Mouse (Mus musculus): Measurements from ENCODE around the gene Nmt2. TPM values are rescaled to one million over a fixed set of nuclear protein-coding genes. Genes with fewer than 3 reads are reported as not detected.

The Nmt2 gene
- polyA plus RNA-seq (2012; rRNA removed) = 52.5 and 53.3 TPM in 2 replicates

DNA sequence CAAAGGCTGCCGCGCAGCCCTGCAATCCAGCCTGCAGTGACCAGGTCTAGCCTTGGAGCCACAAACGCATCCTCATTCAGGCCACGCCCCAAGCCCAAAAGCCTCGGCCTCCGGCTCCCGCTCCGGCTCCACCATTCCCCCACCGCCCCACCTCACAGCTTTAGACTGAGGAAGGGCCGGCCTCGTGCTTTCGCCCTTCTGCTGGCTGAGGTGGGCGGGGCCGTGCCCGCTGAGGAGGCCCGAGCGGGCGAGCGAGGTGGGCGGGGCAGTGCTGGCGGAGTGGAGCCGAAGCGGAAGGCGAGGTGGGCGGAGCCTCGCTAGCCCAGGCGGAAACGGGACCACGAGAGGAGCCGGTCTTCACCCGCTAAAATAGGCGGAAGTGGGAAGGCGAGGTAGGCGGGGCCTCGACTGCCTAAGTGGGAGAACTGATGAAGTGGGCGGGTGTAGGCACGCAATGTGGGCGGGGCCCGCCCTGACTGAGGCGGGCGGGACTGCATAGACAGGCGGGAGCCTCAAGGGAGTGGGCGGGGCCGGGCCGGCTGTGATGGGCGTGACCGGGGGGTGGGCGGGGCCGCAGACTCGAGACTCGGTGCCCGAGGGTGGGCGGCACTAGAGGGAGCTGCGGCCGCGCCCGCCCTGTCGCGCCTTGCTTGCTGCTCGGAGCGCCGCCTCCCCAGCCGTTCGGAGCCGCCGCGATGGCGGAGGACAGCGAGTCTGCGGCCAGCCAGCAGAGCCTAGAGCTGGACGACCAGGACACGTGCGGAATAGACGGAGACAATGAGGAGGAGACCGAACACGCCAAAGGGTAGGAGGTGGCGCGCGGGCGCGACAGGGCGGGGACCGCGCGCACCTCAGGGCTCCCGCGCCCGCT lies at the start of gene Nmt2:
TSS of gene Nmt2 (plus strand) at position 611 of the 871 bp plus-strand sequence.
- peak within 1 kb of the TSS; percentile 94 for H3K27ac ChIP-seq (ENCODE audit: insufficient read depth, low read length)

DNA sequence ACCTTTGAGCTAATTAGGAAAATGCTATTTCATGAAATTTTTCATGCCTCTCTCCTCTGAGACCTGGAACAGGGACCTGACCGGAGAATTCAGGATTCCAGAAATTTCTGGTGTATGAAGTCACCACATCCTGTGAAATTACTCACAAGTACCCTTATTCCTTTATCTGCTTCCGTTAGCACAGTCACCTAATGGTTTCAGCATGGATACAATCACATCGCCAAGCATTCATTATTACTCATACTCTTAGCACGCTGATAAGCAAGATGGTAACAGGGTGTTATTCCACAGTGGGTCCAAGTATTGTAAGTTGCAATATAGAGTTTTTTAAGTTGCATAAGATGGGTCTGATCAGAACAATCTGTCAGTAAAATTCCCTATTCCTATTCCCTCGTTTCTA lies 44.8 kb upstream of the Nmt2 start:
- Histone ChIP-seq H3K4me3 (ENCODE audit: insufficient read depth, low read length) (no peak overlapping the region), H3K27ac (ENCODE audit: insufficient read depth, low read length) (no peak overlapping the region), H3K4me1 (ENCODE audit: control insufficient read depth, insufficient read depth, low read length) (no peaks in the 10 kb centered on the region)
- no peak for TF ChIP-seq POLR2A (IDR thresholded peaks at IDR 0.05; ENCODE audit: extremely low read depth, insufficient read depth, low read length)
- no peak for TF ChIP-seq CTCF (IDR thresholded peaks at IDR 0.05; ENCODE audit: extremely low read depth, insufficient read depth, low read length)

More for the DNA sequence above, at the start of gene Nmt2:
- Histone ChIP-seq H3K4me3 (ENCODE audit: insufficient read depth, low read length) (peak within 1 kb of the TSS; percentile 91), H3K4me1 (ENCODE audit: control insufficient read depth, insufficient read depth, low read length) (no peaks in the 10 kb centered on the region; the same call in 1 of the 2 replicates)
- TF ChIP-seq CTCF (IDR thresholded peaks at IDR 0.05; ENCODE audit: extremely low read depth, insufficient read depth, low read length) = no peak
- TF ChIP-seq POLR2A (IDR thresholded peaks at IDR 0.05; ENCODE audit: extremely low read depth, insufficient read depth, low read length) = peak; percentile 59

DNA sequence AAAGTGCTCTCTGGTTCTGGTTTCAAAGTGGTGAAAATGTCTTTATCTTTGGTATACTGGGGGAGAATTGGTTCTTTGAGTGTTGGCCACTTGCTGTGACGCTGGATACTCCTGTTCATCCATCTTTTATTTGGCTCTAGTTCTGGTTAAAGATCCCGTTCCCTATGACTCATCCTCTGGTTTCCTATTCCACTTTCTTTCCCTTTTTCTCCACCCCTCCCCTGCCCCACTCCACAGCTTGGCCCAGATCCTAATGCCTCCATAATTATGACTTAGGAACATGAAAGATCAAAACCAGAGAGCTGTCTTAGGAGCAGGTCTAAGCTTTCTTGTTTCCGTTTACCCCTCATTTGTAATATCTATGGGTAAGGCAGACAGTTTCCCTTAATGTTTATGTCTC lies 39.8 kb upstream of the Nmt2 start:
- Histone ChIP-seq H3K4me1 (ENCODE audit: control insufficient read depth, insufficient read depth, low read length) (no peaks in the 10 kb centered on the region), H3K27ac (ENCODE audit: insufficient read depth, low read length) (no peak overlapping the region), H3K4me3 (ENCODE audit: insufficient read depth, low read length) (no peak overlapping the region)
- TF ChIP-seq CTCF (IDR thresholded peaks at IDR 0.05; ENCODE audit: extremely low read depth, insufficient read depth, low read length) = no peak
- no peak for TF ChIP-seq POLR2A (IDR thresholded peaks at IDR 0.05; ENCODE audit: extremely low read depth, insufficient read depth, low read length)

DNA sequence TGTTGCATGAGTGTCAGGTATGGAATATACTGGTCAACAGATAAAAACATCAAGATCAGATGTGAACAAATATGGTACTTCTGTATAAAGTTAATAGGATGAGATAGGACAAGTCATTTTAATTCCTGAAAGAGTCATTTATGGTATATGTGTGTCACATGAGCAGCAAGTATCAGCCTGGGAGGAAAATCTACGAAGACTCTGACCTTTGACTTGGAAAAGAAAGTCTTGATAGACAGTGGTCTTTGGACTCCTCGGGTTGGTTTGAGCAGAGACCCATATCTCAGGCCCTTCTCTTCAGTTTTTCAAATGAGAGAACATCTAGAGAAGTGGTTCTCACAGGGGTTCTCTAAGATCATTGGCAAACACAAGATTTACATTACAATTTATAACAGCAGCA lies 32.7 kb upstream of the Nmt2 start:
- no peak overlapping the region for H3K27ac ChIP-seq (ENCODE audit: insufficient read depth, low read length)
- no peak for TF ChIP-seq CTCF (IDR thresholded peaks at IDR 0.05; ENCODE audit: extremely low read depth, insufficient read depth, low read length)
- no peak for TF ChIP-seq POLR2A (IDR thresholded peaks at IDR 0.05; ENCODE audit: extremely low read depth, insufficient read depth, low read length)
- no peak overlapping the region for H3K4me3 ChIP-seq (ENCODE audit: insufficient read depth, low read length)
- no peaks in the 10 kb centered on the region for H3K4me1 ChIP-seq (ENCODE audit: control insufficient read depth, insufficient read depth, low read length)

DNA sequence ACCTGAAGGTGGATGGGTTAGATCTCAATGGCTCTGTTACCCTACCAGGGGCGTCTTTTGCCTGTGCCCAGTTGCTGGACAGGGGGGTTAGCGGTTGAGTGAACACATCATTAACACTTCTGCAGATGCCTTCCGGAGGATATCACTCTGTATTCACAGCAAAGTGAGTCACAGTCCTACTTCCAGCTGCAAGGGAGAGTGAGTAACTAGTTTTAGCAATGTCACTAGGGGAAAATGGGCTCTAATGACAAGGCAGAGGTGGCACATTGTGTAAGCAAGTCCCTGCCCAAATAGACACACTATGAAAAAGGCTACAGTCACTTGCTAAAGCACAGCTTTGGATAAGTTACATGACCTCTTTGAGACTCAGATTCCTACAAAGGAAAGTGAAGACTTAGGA lies 17.5 kb upstream of the Nmt2 start:
- H3K4me3 ChIP-seq (ENCODE audit: insufficient read depth, low read length) = no peak overlapping the region
- no peaks in the 10 kb centered on the region for H3K4me1 ChIP-seq (ENCODE audit: control insufficient read depth, insufficient read depth, low read length)
- no peak overlapping the region for H3K27ac ChIP-seq (ENCODE audit: insufficient read depth, low read length)
- TF ChIP-seq CTCF (IDR thresholded peaks at IDR 0.05; ENCODE audit: extremely low read depth, insufficient read depth, low read length) (no peak), POLR2A (IDR thresholded peaks at IDR 0.05; ENCODE audit: extremely low read depth, insufficient read depth, low read length) (no peak)

DNA sequence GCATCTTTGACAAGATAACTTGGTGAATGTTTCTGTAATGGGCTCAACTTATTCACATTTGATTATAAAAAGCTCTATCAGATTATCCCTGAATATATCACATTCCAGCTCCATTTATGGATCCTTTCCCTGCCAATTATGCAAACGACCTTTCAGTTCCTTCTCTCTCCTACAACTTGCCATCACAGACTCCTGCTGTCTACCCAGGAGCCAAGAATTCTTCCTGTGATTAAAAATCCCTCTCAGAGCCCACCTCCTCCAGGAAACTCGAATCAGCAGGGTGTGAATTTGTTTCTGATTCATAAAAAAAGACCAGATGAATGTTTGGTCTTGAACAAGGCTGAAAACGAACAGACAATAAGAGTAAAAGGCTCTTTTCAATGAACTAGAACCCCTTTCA lies 16.1 kb upstream of the Nmt2 start:
- Histone ChIP-seq H3K4me1 (ENCODE audit: control insufficient read depth, insufficient read depth, low read length) (no peaks in the 10 kb centered on the region), H3K27ac (ENCODE audit: insufficient read depth, low read length) (no peak overlapping the region), H3K4me3 (ENCODE audit: insufficient read depth, low read length) (no peak overlapping the region)
- TF ChIP-seq CTCF (IDR thresholded peaks at IDR 0.05; ENCODE audit: extremely low read depth, insufficient read depth, low read length) (no peak), POLR2A (IDR thresholded peaks at IDR 0.05; ENCODE audit: extremely low read depth, insufficient read depth, low read length) (no peak)

DNA sequence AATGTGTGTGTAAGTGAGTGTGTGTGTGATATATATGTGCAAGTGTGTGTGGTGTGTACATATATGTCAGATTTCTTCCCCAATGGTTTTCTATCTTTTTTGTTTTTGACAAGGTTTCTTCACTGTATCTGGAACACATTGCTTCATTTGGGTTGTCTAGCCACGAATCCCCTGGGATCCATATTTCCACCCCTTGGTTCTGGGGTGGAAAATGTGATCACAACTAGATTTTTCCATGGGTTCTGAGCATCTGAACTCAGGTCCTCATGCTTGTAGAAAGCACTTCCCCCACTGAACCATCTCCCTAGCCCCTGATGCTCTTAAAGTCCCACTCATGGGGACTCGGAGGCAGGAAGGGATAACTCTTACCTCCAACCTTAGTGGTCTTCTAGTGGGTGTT lies 10.7 kb upstream of the Nmt2 start:
- no peak for TF ChIP-seq CTCF (IDR thresholded peaks at IDR 0.05; ENCODE audit: extremely low read depth, insufficient read depth, low read length)
- TF ChIP-seq POLR2A (IDR thresholded peaks at IDR 0.05; ENCODE audit: extremely low read depth, insufficient read depth, low read length) = no peak
- no peak overlapping the region for H3K27ac ChIP-seq (ENCODE audit: insufficient read depth, low read length)

DNA sequence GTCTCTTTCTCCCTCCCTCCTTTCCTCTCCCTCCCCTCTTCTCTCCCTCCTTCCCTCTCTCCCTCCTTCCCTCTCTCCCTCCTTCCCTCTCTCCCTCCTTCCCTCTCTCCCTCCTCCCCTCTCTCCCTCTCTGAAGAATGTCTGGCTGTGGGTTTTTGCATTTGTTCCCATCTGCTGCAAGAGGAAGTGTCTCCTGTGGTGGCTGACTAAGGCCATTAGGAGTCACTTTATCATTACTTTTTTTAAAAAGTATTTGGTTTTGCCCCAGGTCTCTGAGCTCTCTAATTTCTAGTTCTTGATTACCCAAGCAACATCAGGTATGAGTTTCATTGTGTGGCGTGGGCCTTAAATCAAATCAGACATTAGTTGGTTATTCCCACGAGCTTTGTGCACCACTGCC lies 7.9 kb upstream of the Nmt2 start:
- no peak overlapping the region for H3K27ac ChIP-seq (ENCODE audit: insufficient read depth, low read length)
- no peak for TF ChIP-seq CTCF (IDR thresholded peaks at IDR 0.05; ENCODE audit: extremely low read depth, insufficient read depth, low read length)
- no peak for TF ChIP-seq POLR2A (IDR thresholded peaks at IDR 0.05; ENCODE audit: extremely low read depth, insufficient read depth, low read length)
- no peak overlapping the region for H3K4me3 ChIP-seq (ENCODE audit: insufficient read depth, low read length)
- H3K4me1 ChIP-seq (ENCODE audit: control insufficient read depth, insufficient read depth, low read length) = no peaks in the 10 kb centered on the region

More for the DNA sequence above, 10.7 kb upstream of the Nmt2 start:
- H3K4me3 ChIP-seq (ENCODE audit: insufficient read depth, low read length) = no peak overlapping the region
- no peaks in the 10 kb centered on the region for H3K4me1 ChIP-seq (ENCODE audit: control insufficient read depth, insufficient read depth, low read length)

DNA sequence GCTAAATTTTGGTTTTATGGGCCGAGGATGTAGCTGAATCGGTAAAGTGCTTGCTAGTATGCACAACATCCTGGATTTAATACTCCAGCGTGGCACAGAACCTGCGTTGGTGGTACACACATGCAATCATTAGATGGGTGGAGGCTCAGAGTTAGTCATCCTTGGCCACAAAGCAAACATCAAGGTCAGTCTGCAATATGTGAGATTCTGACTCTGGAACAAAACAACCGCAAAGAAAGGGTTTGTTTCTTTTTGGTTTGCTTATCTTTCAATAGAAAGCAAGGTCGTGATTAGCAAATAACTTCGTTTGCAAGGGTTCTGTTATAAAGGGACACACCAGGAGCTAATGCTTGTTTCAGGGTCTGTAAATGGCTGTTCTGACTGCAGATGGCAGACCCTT lies 6.5 kb upstream of the Nmt2 start:
- no peak for TF ChIP-seq CTCF (IDR thresholded peaks at IDR 0.05; ENCODE audit: extremely low read depth, insufficient read depth, low read length)
- TF ChIP-seq POLR2A (IDR thresholded peaks at IDR 0.05; ENCODE audit: extremely low read depth, insufficient read depth, low read length) = no peak
- no peak overlapping the region for H3K4me3 ChIP-seq (ENCODE audit: insufficient read depth, low read length)
- H3K4me1 ChIP-seq (ENCODE audit: control insufficient read depth, insufficient read depth, low read length) = no peaks in the 10 kb centered on the region
- H3K27ac ChIP-seq (ENCODE audit: insufficient read depth, low read length) = no peak overlapping the region

DNA sequence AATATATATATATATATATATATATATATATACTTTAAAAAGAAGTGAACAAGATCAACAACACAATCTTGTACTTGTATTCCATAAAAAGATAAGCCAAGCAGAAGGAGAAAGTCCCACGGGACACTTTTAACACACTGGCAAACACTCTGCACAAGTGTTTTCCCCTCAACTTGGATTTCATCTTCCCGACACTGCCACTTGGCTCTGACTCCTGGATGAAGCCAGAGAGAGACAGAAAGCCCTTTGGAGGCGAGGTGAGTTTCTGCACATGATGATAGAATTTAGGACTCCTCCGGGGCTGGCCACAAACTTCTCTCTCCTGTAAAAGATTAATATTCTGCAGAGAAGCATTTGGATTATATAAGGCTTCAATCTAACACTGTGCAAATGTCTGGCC lies 2.7 kb upstream of the Nmt2 start:
- TF ChIP-seq POLR2A (IDR thresholded peaks at IDR 0.05; ENCODE audit: extremely low read depth, insufficient read depth, low read length) = no peak
- TF ChIP-seq CTCF (IDR thresholded peaks at IDR 0.05; ENCODE audit: extremely low read depth, insufficient read depth, low read length) = no peak
- H3K4me1 ChIP-seq (ENCODE audit: control insufficient read depth, insufficient read depth, low read length) = no peaks in the 10 kb centered on the region; the same call in 1 of the 2 replicates
- no peak overlapping the region for H3K27ac ChIP-seq (ENCODE audit: insufficient read depth, low read length)
- H3K4me3 ChIP-seq (ENCODE audit: insufficient read depth, low read length) = no peak overlapping the region

All from cortical plate, adult 2 months (tissue).